Mouse (Mus musculus): ENCODE data around the gene Rsc1a1.

The Rsc1a1 gene

GRCm38 (mm10) chr4:141685499-141685898 is at the start of gene Rsc1a1:
TSS of gene Rsc1a1 (minus strand) at chr4:141685599.
- no peak for DNase-seq (ENCODE audit: extremely low spot score)

GRCm38 (mm10) chr4:141735206-141735560 is 49.8 kb upstream of the Rsc1a1 start:
- no peak for DNase-seq (ENCODE audit: extremely low spot score)

GRCm38 (mm10) chr4:141734446-141735205 is 49.2 kb upstream of the Rsc1a1 start:
- peak; percentile 88 for DNase-seq (ENCODE audit: extremely low spot score)

- DNase-seq (ENCODE audit: extremely low spot score), result no peak
Measured at GRCm38 (mm10) chr4:141731766-141732165, 46.4 kb upstream of the Rsc1a1 start.

- no peak for DNase-seq (ENCODE audit: extremely low spot score)
Measured at GRCm38 (mm10) chr4:141730401-141730800, 45.0 kb upstream of the Rsc1a1 start.

- no peak for DNase-seq (ENCODE audit: extremely low spot score)
Measured at GRCm38 (mm10) chr4:141729266-141729665, 43.9 kb upstream of the Rsc1a1 start.

- no peak for DNase-seq (ENCODE audit: extremely low spot score)
Measured at GRCm38 (mm10) chr4:141725738-141726137, 40.3 kb upstream of the Rsc1a1 start.

- DNase-seq (ENCODE audit: extremely low spot score), result no peak
Measured at GRCm38 (mm10) chr4:141725277-141725676, 39.9 kb upstream of the Rsc1a1 start.

- no peak for DNase-seq (ENCODE audit: extremely low spot score)
Measured at GRCm38 (mm10) chr4:141724594-141724993, 39.2 kb upstream of the Rsc1a1 start.

GRCm38 (mm10) chr4:141723673-141724068 is 38.3 kb upstream of the Rsc1a1 start:
- DNase-seq (ENCODE audit: extremely low spot score), result no peak

- DNase-seq (ENCODE audit: extremely low spot score), result peak; percentile 87
Measured at GRCm38 (mm10) chr4:141722731-141723672, 37.6 kb upstream of the Rsc1a1 start, which contains the start of gene Ddi2. TSS of gene Ddi2 (minus strand) at chr4:141723419.

- no peak for DNase-seq (ENCODE audit: extremely low spot score)
Measured at GRCm38 (mm10) chr4:141721961-141722360, 36.6 kb upstream of the Rsc1a1 start.

- no peak for DNase-seq (ENCODE audit: extremely low spot score)
Measured at GRCm38 (mm10) chr4:141720761-141721523, 35.5 kb upstream of the Rsc1a1 start.

- no peak for DNase-seq (ENCODE audit: extremely low spot score)
Measured at GRCm38 (mm10) chr4:141719304-141719703, 33.9 kb upstream of the Rsc1a1 start.

- DNase-seq (ENCODE audit: extremely low spot score), result no peak
Measured at GRCm38 (mm10) chr4:141717633-141718032, 32.2 kb upstream of the Rsc1a1 start.

GRCm38 (mm10) chr4:141715027-141715426 is 29.6 kb upstream of the Rsc1a1 start:
- peak; percentile 29 for DNase-seq (ENCODE audit: extremely low spot score)

- no peak for DNase-seq (ENCODE audit: extremely low spot score)
Measured at GRCm38 (mm10) chr4:141713598-141714142, 28.3 kb upstream of the Rsc1a1 start.

- DNase-seq (ENCODE audit: extremely low spot score), result no peak
Measured at GRCm38 (mm10) chr4:141711250-141711649, 25.9 kb upstream of the Rsc1a1 start.

- no peak for DNase-seq (ENCODE audit: extremely low spot score)
Measured at GRCm38 (mm10) chr4:141708971-141709370, 23.6 kb upstream of the Rsc1a1 start.

GRCm38 (mm10) chr4:141708005-141708404 is 22.6 kb upstream of the Rsc1a1 start:
- DNase-seq (ENCODE audit: extremely low spot score), result no peak

- no peak for DNase-seq (ENCODE audit: extremely low spot score)
Measured at GRCm38 (mm10) chr4:141705331-141705730, 19.9 kb upstream of the Rsc1a1 start.

- no peak for DNase-seq (ENCODE audit: extremely low spot score)
Measured at GRCm38 (mm10) chr4:141704625-141705024, 19.2 kb upstream of the Rsc1a1 start.

Measured in embryo, embryonic 9.5 days (tissue).